Mouse (Mus musculus): ENCODE measurements around the gene Ckap2l.

Gene Ckap2l

GRCm38 (mm10) chr2:129296671-129297588 is at the start of gene Ckap2l:
Gene Ckap2l, minus strand, starts transcription at chr2:129297212.
- peak; percentile 98 for DNase-seq (ENCODE audit: low spot score)

GRCm38 (mm10) chr2:129338138-129338621 is 41.2 kb upstream of the Ckap2l start:
- DNase-seq (ENCODE audit: low spot score) = no peak

GRCm38 (mm10) chr2:129333471-129333870 is 36.5 kb upstream of the Ckap2l start:
- DNase-seq (ENCODE audit: low spot score) = no peak

GRCm38 (mm10) chr2:129330540-129330939 is 33.5 kb upstream of the Ckap2l start:
- no peak for DNase-seq (ENCODE audit: low spot score)

- peak; percentile 21 for DNase-seq (ENCODE audit: low spot score)
These were observed 33.0 kb upstream of the Ckap2l start for GRCm38 (mm10) chr2:129330024-129330423.

- DNase-seq (ENCODE audit: low spot score) = no peak
These were observed 31.2 kb upstream of the Ckap2l start for GRCm38 (mm10) chr2:129328238-129328637.

GRCm38 (mm10) chr2:129324216-129324615 is 27.2 kb upstream of the Ckap2l start:
- DNase-seq (ENCODE audit: low spot score) = no peak

- DNase-seq (ENCODE audit: low spot score) = no peak
These were observed 25.2 kb upstream of the Ckap2l start for GRCm38 (mm10) chr2:129322117-129322635.

GRCm38 (mm10) chr2:129320033-129320605 is 23.1 kb upstream of the Ckap2l start:
- no peak for DNase-seq (ENCODE audit: low spot score)

- DNase-seq (ENCODE audit: low spot score) = no peak
These were observed 18.8 kb upstream of the Ckap2l start for GRCm38 (mm10) chr2:129315831-129316230.

- DNase-seq (ENCODE audit: low spot score) = no peak
These were observed 17.9 kb upstream of the Ckap2l start for GRCm38 (mm10) chr2:129314880-129315279.

GRCm38 (mm10) chr2:129313934-129314333 is 16.9 kb upstream of the Ckap2l start:
- DNase-seq (ENCODE audit: low spot score) = no peak

- DNase-seq (ENCODE audit: low spot score) = no peak
These were observed 12.8 kb upstream of the Ckap2l start, which contains the start of gene Il1a for GRCm38 (mm10) chr2:129309836-129310235. Gene Il1a, minus strand, starts transcription at chr2:129309972.

- no peak for DNase-seq (ENCODE audit: low spot score)
These were observed 9.0 kb upstream of the Ckap2l start for GRCm38 (mm10) chr2:129306020-129306419.

GRCm38 (mm10) chr2:129297589-129297982 is 574 bp upstream of the Ckap2l start:
- DNase-seq (ENCODE audit: low spot score) = peak; percentile 48

GRCm38 (mm10) chr2:129296086-129296485 is 926 bp downstream of the Ckap2l start:
- DNase-seq (ENCODE audit: low spot score) = no peak

GRCm38 (mm10) chr2:129295075-129295474 is 1.9 kb downstream of the Ckap2l start:
- no peak for DNase-seq (ENCODE audit: low spot score)

- no peak for DNase-seq (ENCODE audit: low spot score)
These were observed 23.2 kb downstream of the Ckap2l start for GRCm38 (mm10) chr2:129273823-129274222.

GRCm38 (mm10) chr2:129270621-129271020 is 26.4 kb downstream of the Ckap2l start:
- DNase-seq (ENCODE audit: low spot score) = no peak

- DNase-seq (ENCODE audit: low spot score) = peak; percentile 80
These were observed 27.0 kb downstream of the Ckap2l start for GRCm38 (mm10) chr2:129269986-129270385.

GRCm38 (mm10) chr2:129269161-129269643 is 27.8 kb downstream of the Ckap2l start:
- DNase-seq (ENCODE audit: low spot score) = no peak

GRCm38 (mm10) chr2:129267738-129268137 is 29.3 kb downstream of the Ckap2l start:
- no peak for DNase-seq (ENCODE audit: low spot score)

- DNase-seq (ENCODE audit: low spot score) = no peak
These were observed 31.7 kb downstream of the Ckap2l start for GRCm38 (mm10) chr2:129265316-129265715.
